Mouse (Mus musculus): ENCODE measurements around the gene Uck1. TPM values are rescaled to one million over a fixed set of nuclear protein-coding genes. Genes with fewer than 3 reads are reported as not detected.
A peak's percentile ranks its signal among the peaks of the same experiment; 100 is the strongest.

The Uck1 gene
- polyA plus RNA-seq, 1 experiment from 2014 or later: 44.2 TPM

DNA sequence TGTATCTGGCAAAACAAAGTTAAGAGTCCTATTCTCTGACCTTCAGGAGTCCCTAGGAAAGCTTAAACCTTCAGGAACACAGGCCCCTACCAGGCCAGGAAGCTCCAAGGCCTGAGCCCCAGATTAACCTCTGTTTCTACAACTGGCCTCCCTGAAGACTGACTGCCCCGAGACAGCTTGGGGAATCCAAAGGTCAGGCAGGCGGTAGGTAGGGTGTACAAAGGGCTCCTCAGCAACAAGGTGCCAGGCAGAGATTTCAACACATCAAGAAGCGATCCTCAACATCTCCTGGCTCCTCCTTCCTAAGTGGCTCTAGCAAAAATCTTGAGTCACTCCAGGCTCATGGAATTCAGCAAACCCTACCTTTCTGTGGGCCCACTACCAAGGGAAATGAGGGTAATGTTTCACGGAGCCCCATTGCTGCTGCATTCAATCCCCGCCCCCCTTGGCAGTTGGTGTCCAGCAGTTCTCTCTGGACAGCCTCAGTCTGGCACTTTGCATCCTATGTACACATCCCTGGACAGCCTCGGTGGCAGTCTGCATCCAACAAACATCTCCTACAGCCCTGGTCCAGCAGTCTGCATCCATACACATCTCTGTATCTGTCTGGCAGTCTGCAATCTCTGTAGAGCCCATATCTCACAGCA lies 949 bp downstream of the Uck1 start:
- no peaks in the 10 kb centered on the region for H3K27me3 ChIP-seq (replicated peaks)
- 53% methylated on average over 6 of the region's 6 CpGs for WGBS
- peak overlapping the region; percentile 89 for H3K4me2 ChIP-seq
- peaks cover 38% of the 10 kb centered on the region for H3K36me3 ChIP-seq
- peaks cover 12% of the 10 kb centered on the region for H3K4me1 ChIP-seq (replicated peaks)
- ATAC-seq (ENCODE audit: insufficient number of reproducible peaks, low FRiP score): no peak
- no peak overlapping the region for H3K27ac ChIP-seq (ENCODE audit: poor library complexity, severe bottlenecking)
- H3K9ac ChIP-seq: peak overlapping the region; percentile 88
- H3K4me3 ChIP-seq: peak overlapping the region; percentile 78
- no peaks in the 10 kb centered on the region for H3K9me3 ChIP-seq (replicated peaks)

DNA sequence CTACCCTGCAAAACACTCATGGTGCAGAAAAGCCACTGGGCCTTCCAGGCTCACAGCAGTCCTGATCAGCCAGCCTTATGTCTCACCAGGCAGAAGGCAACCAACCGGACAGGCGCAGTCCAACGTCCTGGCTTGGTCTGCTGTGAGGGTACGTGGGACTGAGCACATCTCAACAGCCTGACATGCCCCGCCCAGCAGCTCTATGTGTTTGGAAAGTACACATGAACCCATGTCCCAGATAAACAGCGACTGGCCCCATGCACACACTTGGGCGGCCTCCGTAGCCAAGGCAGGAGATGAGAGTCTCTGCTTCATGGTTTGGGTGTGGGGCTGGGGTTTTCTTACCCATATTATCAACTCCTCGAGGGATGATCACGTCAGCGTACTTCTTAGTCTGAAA lies 3.7 kb downstream of the Uck1 start:
- peaks cover 12% of the 10 kb centered on the region for H3K4me1 ChIP-seq (replicated peaks)
- 89% methylated on average over 11 of the region's 11 CpGs for WGBS
- H3K27ac ChIP-seq (ENCODE audit: poor library complexity, severe bottlenecking): no peak overlapping the region
- H3K27me3 ChIP-seq (replicated peaks): no peaks in the 10 kb centered on the region
- no peaks in the 10 kb centered on the region for H3K9me3 ChIP-seq (replicated peaks)
- H3K36me3 ChIP-seq: peaks cover 64% of the 10 kb centered on the region
- H3K4me3 ChIP-seq: no peak overlapping the region
- H3K9ac ChIP-seq: no peak overlapping the region
- no peak for ATAC-seq (ENCODE audit: insufficient number of reproducible peaks, low FRiP score)
- H3K4me2 ChIP-seq: no peak overlapping the region

GRCm38 (mm10) chr2:32254563-32254962 lies 5.4 kb downstream of the Uck1 start:
- Histone ChIP-seq H3K27ac (ENCODE audit: poor library complexity, severe bottlenecking) (no peak overlapping the region), H3K36me3 (peaks cover 80% of the 10 kb centered on the region), H3K9me3 (replicated peaks) (no peaks in the 10 kb centered on the region), H3K4me3 (no peak overlapping the region), H3K27me3 (replicated peaks) (no peaks in the 10 kb centered on the region), H3K4me1 (replicated peaks) (peaks cover 9% of the 10 kb centered on the region), H3K4me2 (no peak overlapping the region), H3K9ac (no peak overlapping the region)
- ATAC-seq (ENCODE audit: insufficient number of reproducible peaks, low FRiP score): no peak
- WGBS: 86% methylated on average over 5 of the region's 5 CpGs

- Histone ChIP-seq H3K27ac (ENCODE audit: poor library complexity, severe bottlenecking) (no peak overlapping the region), H3K27me3 (replicated peaks) (no peaks in the 10 kb centered on the region), H3K4me3 (no peak overlapping the region), H3K9me3 (replicated peaks) (no peaks in the 10 kb centered on the region), H3K4me1 (replicated peaks) (no peaks in the 10 kb centered on the region), H3K36me3 (peaks cover 92% of the 10 kb centered on the region), H3K9ac (no peak overlapping the region), H3K4me2 (no peak overlapping the region)
- WGBS: 42% methylated on average over 1 of the region's 1 CpGs
- peak; percentile 26; the same call in 1 of the 2 replicates for ATAC-seq (ENCODE audit: insufficient number of reproducible peaks, low FRiP score)
These were observed 6.6 kb downstream of the Uck1 start for GRCm38 (mm10) chr2:32253352-32253751.

DNA sequence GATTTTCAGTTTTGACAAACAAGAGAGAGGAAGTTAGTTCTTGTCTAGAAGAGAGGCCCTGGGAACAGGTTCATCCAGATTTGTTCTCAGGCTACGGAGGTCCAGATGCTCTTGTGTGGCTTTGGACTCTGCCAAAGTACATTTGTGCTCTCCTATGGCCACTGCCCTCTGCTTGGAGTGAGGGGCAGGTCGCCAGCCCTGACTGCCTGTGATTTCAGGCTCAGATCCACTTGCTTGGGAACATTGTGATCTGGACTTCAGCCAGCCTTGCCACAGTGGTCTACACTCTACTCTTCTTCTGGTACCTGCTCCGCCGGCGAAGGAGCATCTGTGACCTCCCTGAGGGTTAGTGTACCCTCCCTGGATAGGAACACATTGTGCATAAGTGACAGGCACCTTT lies 7.3 kb downstream of the Uck1 start:
- no peak overlapping the region for H3K27ac ChIP-seq (ENCODE audit: poor library complexity, severe bottlenecking)
- no peak overlapping the region for H3K4me2 ChIP-seq

GRCm38 (mm10) chr2:32251791-32252527 lies 8.0 kb downstream of the Uck1 start:
- no peaks in the 10 kb centered on the region for H3K9me3 ChIP-seq (replicated peaks)
- H3K9ac ChIP-seq: no peak overlapping the region
- H3K4me3 ChIP-seq: no peak overlapping the region
- H3K27ac ChIP-seq (ENCODE audit: poor library complexity, severe bottlenecking): no peak overlapping the region
- no peaks in the 10 kb centered on the region for H3K27me3 ChIP-seq (replicated peaks)
- peaks cover 90% of the 10 kb centered on the region for H3K36me3 ChIP-seq
- no peak for ATAC-seq (ENCODE audit: insufficient number of reproducible peaks, low FRiP score)
- H3K4me2 ChIP-seq: no peak overlapping the region
- WGBS: 85% methylated on average over 12 of the region's 12 CpGs
- no peaks in the 10 kb centered on the region for H3K4me1 ChIP-seq (replicated peaks)

More for the DNA sequence above, 7.3 kb downstream of the Uck1 start:
- H3K9ac ChIP-seq: no peak overlapping the region
- no peaks in the 10 kb centered on the region for H3K4me1 ChIP-seq (replicated peaks)
- WGBS: 90% methylated on average over 5 of the region's 5 CpGs
- H3K9me3 ChIP-seq (replicated peaks): no peaks in the 10 kb centered on the region
- H3K4me3 ChIP-seq: no peak overlapping the region
- H3K27me3 ChIP-seq (replicated peaks): no peaks in the 10 kb centered on the region
- H3K36me3 ChIP-seq: peaks cover 92% of the 10 kb centered on the region
- no peak for ATAC-seq (ENCODE audit: insufficient number of reproducible peaks, low FRiP score)

- no peak overlapping the region for H3K27ac ChIP-seq (ENCODE audit: poor library complexity, severe bottlenecking)
- WGBS: 70% methylated on average over 10 of the region's 10 CpGs
- no peak overlapping the region for H3K4me2 ChIP-seq
- H3K4me3 ChIP-seq: no peak overlapping the region
- H3K9ac ChIP-seq: no peak overlapping the region
- no peaks in the 10 kb centered on the region for H3K4me1 ChIP-seq (replicated peaks)
- H3K9me3 ChIP-seq (replicated peaks): no peaks in the 10 kb centered on the region
- ATAC-seq (ENCODE audit: insufficient number of reproducible peaks, low FRiP score): no peak
- peaks cover 93% of the 10 kb centered on the region for H3K36me3 ChIP-seq
- H3K27me3 ChIP-seq (replicated peaks): no peaks in the 10 kb centered on the region
These were observed 11.3 kb downstream of the Uck1 start for GRCm38 (mm10) chr2:32248377-32249361.

DNA sequence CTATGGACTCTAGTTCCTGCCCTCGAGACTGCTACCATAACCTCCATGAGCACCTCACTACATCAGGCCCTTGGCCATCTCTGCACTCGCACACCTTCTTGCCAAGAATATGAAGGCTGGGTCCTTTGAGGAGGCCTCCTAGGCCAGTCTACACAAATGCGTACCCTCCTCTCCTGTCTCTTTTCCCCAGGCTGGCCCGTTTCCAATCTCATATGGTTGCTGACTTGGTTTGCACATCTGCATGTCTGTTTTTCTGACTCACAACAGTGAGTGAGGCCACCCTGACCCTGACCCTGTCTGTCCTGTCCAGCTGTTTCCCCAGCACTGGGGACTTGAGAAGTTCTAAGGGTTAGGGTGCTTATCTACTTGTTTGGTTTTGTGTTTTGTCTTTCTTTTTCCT lies 13.2 kb downstream of the Uck1 start:
- ATAC-seq (ENCODE audit: insufficient number of reproducible peaks, low FRiP score): no peak
- 72% methylated on average over 4 of the region's 4 CpGs for WGBS
- Histone ChIP-seq H3K4me3 (no peak overlapping the region), H3K9ac (no peak overlapping the region), H3K27me3 (replicated peaks) (no peaks in the 10 kb centered on the region), H3K4me2 (no peak overlapping the region), H3K36me3 (peaks cover 79% of the 10 kb centered on the region), H3K9me3 (replicated peaks) (no peaks in the 10 kb centered on the region), H3K27ac (ENCODE audit: poor library complexity, severe bottlenecking) (no peak overlapping the region), H3K4me1 (replicated peaks) (no peaks in the 10 kb centered on the region)

DNA sequence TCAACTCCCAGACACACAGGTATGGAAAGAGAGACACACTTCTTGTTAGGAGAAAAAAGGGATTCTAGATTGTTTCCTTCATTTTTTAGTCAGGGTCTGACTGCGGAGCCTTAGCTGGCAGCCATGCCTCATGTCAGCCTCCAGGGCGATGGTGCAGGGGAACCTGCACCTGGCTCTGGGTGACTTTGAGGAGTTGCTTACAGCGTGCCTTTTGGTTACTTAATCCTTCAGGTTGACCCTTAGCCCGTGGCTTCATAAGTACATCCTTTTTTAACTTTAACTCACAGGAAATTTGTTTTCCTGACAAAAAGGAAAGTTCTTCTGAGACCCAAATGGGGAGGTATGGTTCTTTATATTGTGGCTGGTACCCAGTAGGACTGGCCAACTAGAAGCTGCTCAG lies 17.0 kb downstream of the Uck1 start:
- Histone ChIP-seq H3K4me3 (no peak overlapping the region), H3K27ac (ENCODE audit: poor library complexity, severe bottlenecking) (no peak overlapping the region), H3K9ac (no peak overlapping the region), H3K36me3 (peaks cover 51% of the 10 kb centered on the region), H3K4me2 (no peak overlapping the region), H3K4me1 (replicated peaks) (peaks cover 1% of the 10 kb centered on the region; the same call in 1 of the 2 replicates), H3K9me3 (replicated peaks) (no peaks in the 10 kb centered on the region), H3K27me3 (replicated peaks) (no peaks in the 10 kb centered on the region)
- ATAC-seq (ENCODE audit: insufficient number of reproducible peaks, low FRiP score): no peak
- 87% methylated on average over 4 of the region's 4 CpGs for WGBS

GRCm38 (mm10) chr2:32240591-32240990 lies 19.4 kb downstream of the Uck1 start:
- Histone ChIP-seq H3K9me3 (replicated peaks) (no peaks in the 10 kb centered on the region), H3K27me3 (replicated peaks) (no peaks in the 10 kb centered on the region), H3K4me2 (no peak overlapping the region), H3K9ac (no peak overlapping the region), H3K4me3 (no peak overlapping the region), H3K36me3 (peaks cover 31% of the 10 kb centered on the region), H3K27ac (ENCODE audit: poor library complexity, severe bottlenecking) (no peak overlapping the region), H3K4me1 (replicated peaks) (peaks cover 13% of the 10 kb centered on the region)
- WGBS: 85% methylated on average over 5 of the region's 5 CpGs
- no peak for ATAC-seq (ENCODE audit: insufficient number of reproducible peaks, low FRiP score)

Data from heart, embryonic 12.5 days (tissue).